Mouse (Mus musculus): ENCODE data around the gene Crct1.

Crct1 gene

GRCm38 (mm10) chr3:93015460-93016104 lies at the start of gene Crct1:
Gene Crct1 (minus strand): TSS chr3:93015687.
- no peak for DNase-seq (ENCODE audit: low spot score in 2 of 2)

- no peak for DNase-seq (ENCODE audit: low spot score in 2 of 2)
Observed at GRCm38 (mm10) chr3:93052826-93053474, 37.5 kb upstream of the Crct1 start.

GRCm38 (mm10) chr3:93050182-93050581 lies 34.7 kb upstream of the Crct1 start:
- no peak for DNase-seq (ENCODE audit: low spot score in 2 of 2)

- peak in 1 of 2 experiments; percentile 62 for DNase-seq (ENCODE audit: low spot score in 2 of 2)
Observed at GRCm38 (mm10) chr3:93031450-93031849, 16.0 kb upstream of the Crct1 start.

- DNase-seq (ENCODE audit: low spot score in 2 of 2), result no peak
Observed at GRCm38 (mm10) chr3:93025486-93025885, 10.0 kb upstream of the Crct1 start.

- no peak for DNase-seq (ENCODE audit: low spot score in 2 of 2)
Observed at GRCm38 (mm10) chr3:93023411-93024184, 8.1 kb upstream of the Crct1 start.

- DNase-seq (ENCODE audit: low spot score in 2 of 2), result no peak
Observed at GRCm38 (mm10) chr3:93021171-93021570, 5.7 kb upstream of the Crct1 start.

- no peak for DNase-seq (ENCODE audit: low spot score in 2 of 2)
Observed at GRCm38 (mm10) chr3:93018960-93019359, 3.5 kb upstream of the Crct1 start, which contains the start of gene Lce1m. Gene Lce1m (minus strand): TSS chr3:93019060.

- no peak for DNase-seq (ENCODE audit: low spot score in 2 of 2)
Observed at GRCm38 (mm10) chr3:93014871-93015270, 616 bp downstream of the Crct1 start.

- peak; percentile 56 to 61 for DNase-seq (ENCODE audit: low spot score in 2 of 2)
Observed at GRCm38 (mm10) chr3:93014378-93014801, 1.1 kb downstream of the Crct1 start.

- DNase-seq (ENCODE audit: low spot score in 2 of 2), result no peak
Observed at GRCm38 (mm10) chr3:93002843-93003242, 12.6 kb downstream of the Crct1 start.

- no peak for DNase-seq (ENCODE audit: low spot score in 2 of 2)
Observed at GRCm38 (mm10) chr3:93000621-93001020, 14.9 kb downstream of the Crct1 start.

- DNase-seq (ENCODE audit: low spot score in 2 of 2), result peak; percentile 68 to 76
Observed at GRCm38 (mm10) chr3:92998691-92999090, 16.8 kb downstream of the Crct1 start.

- no peak for DNase-seq (ENCODE audit: low spot score in 2 of 2)
Observed at GRCm38 (mm10) chr3:92991926-92992325, 23.6 kb downstream of the Crct1 start, which contains the start of gene Lce3f. Gene Lce3f (plus strand): TSS chr3:92992226.

- no peak for DNase-seq (ENCODE audit: low spot score in 2 of 2)
Observed at GRCm38 (mm10) chr3:92978484-92978883, 37.0 kb downstream of the Crct1 start.

- no peak for DNase-seq (ENCODE audit: low spot score in 2 of 2)
Observed at GRCm38 (mm10) chr3:92966761-92967160, 48.7 kb downstream of the Crct1 start, which contains the start of gene Lce3e. Gene Lce3e (plus strand): TSS chr3:92967061.
